Mouse (Mus musculus): ENCODE data around the gene Myo18a. TPM values are rescaled to one million over a fixed set of nuclear protein-coding genes. Genes with fewer than 3 reads are reported as not detected.

Gene Myo18a
- polyA plus RNA-seq, 1 experiment from 2014 or later, result 44.9 TPM

- H3K4me1 ChIP-seq (ENCODE audit: control insufficient read depth, insufficient read depth, low read length), result peaks cover 18% of the 10 kb centered on the region
- no peaks in the 10 kb centered on the region for H3K27me3 ChIP-seq (ENCODE audit: control insufficient read depth, insufficient read depth, low read length)
- H3K9ac ChIP-seq (ENCODE audit: low read length), result no peak overlapping the region
- no peak overlapping the region for H3K27ac ChIP-seq (ENCODE audit: low read length)
- 44% methylated on average over 3 of the region's 3 CpGs for WGBS
- H3K9me3 ChIP-seq (replicated peaks; ENCODE audit: control insufficient read depth, low read length), result no peaks in the 10 kb centered on the region
- H3K4me2 ChIP-seq (ENCODE audit: low read depth, low read length), result no peak overlapping the region
- ATAC-seq (ENCODE audit: insufficient read depth, low FRiP score), result no peak
- no peaks in the 10 kb centered on the region for H3K36me3 ChIP-seq (ENCODE audit: control insufficient read depth, insufficient read depth, low read length)
- H3K4me3 ChIP-seq (replicated peaks; ENCODE audit: low read length), result no peak overlapping the region
Measured at GRCm38 (mm10) chr11:77873116-77873515, 110.1 kb downstream of the Myo18a start.

- Histone ChIP-seq H3K4me1 (ENCODE audit: control insufficient read depth, insufficient read depth, low read length) (peaks cover 18% of the 10 kb centered on the region), H3K4me3 (replicated peaks; ENCODE audit: low read length) (no peak overlapping the region), H3K27ac (ENCODE audit: low read length) (no peak overlapping the region), H3K9ac (ENCODE audit: low read length) (no peak overlapping the region), H3K9me3 (replicated peaks; ENCODE audit: control insufficient read depth, low read length) (no peaks in the 10 kb centered on the region), H3K27me3 (ENCODE audit: control insufficient read depth, insufficient read depth, low read length) (no peaks in the 10 kb centered on the region), H3K36me3 (ENCODE audit: control insufficient read depth, insufficient read depth, low read length) (no peaks in the 10 kb centered on the region), H3K4me2 (ENCODE audit: low read depth, low read length) (no peak overlapping the region)
- ATAC-seq (ENCODE audit: insufficient read depth, low FRiP score), result peak; percentile 39; the same call in 1 of the 2 replicates
- WGBS, result 46% methylated on average over 6 of the region's 6 CpGs
Measured at GRCm38 (mm10) chr11:77874685-77875231, 111.7 kb downstream of the Myo18a start.

- no peak overlapping the region for H3K4me3 ChIP-seq (replicated peaks; ENCODE audit: low read length)
- H3K4me1 ChIP-seq (ENCODE audit: control insufficient read depth, insufficient read depth, low read length), result peaks cover 18% of the 10 kb centered on the region
- H3K9ac ChIP-seq (ENCODE audit: low read length), result no peak overlapping the region
- no peak for ATAC-seq (ENCODE audit: insufficient read depth, low FRiP score)
- no peaks in the 10 kb centered on the region for H3K36me3 ChIP-seq (ENCODE audit: control insufficient read depth, insufficient read depth, low read length)
- H3K9me3 ChIP-seq (replicated peaks; ENCODE audit: control insufficient read depth, low read length), result no peaks in the 10 kb centered on the region
- no peak overlapping the region for H3K4me2 ChIP-seq (ENCODE audit: low read depth, low read length)
- H3K27ac ChIP-seq (ENCODE audit: low read length), result no peak overlapping the region
- 68% methylated on average over 5 of the region's 5 CpGs for WGBS
- no peaks in the 10 kb centered on the region for H3K27me3 ChIP-seq (ENCODE audit: control insufficient read depth, insufficient read depth, low read length)
Measured at GRCm38 (mm10) chr11:77875269-77875668, 112.2 kb downstream of the Myo18a start.

- no peaks in the 10 kb centered on the region for H3K27me3 ChIP-seq (ENCODE audit: control insufficient read depth, insufficient read depth, low read length)
- no peak overlapping the region for H3K4me3 ChIP-seq (replicated peaks; ENCODE audit: low read length)
- peaks cover 18% of the 10 kb centered on the region for H3K4me1 ChIP-seq (ENCODE audit: control insufficient read depth, insufficient read depth, low read length)
- no peaks in the 10 kb centered on the region for H3K9me3 ChIP-seq (replicated peaks; ENCODE audit: control insufficient read depth, low read length)
- ATAC-seq (ENCODE audit: insufficient read depth, low FRiP score), result no peak
- H3K27ac ChIP-seq (ENCODE audit: low read length), result peak overlapping the region; percentile 21; the same call in 1 of the 2 replicates
- no peaks in the 10 kb centered on the region for H3K36me3 ChIP-seq (ENCODE audit: control insufficient read depth, insufficient read depth, low read length)
- no peak overlapping the region for H3K9ac ChIP-seq (ENCODE audit: low read length)
- no peak overlapping the region for H3K4me2 ChIP-seq (ENCODE audit: low read depth, low read length)
- WGBS, result 50% methylated on average over 26 of the region's 26 CpGs
Measured at GRCm38 (mm10) chr11:77875847-77876759, 113.1 kb downstream of the Myo18a start.

- Histone ChIP-seq H3K9me3 (replicated peaks; ENCODE audit: control insufficient read depth, low read length) (no peaks in the 10 kb centered on the region), H3K27ac (ENCODE audit: low read length) (no peak overlapping the region), H3K4me1 (ENCODE audit: control insufficient read depth, insufficient read depth, low read length) (peaks cover 18% of the 10 kb centered on the region), H3K4me2 (ENCODE audit: low read depth, low read length) (no peak overlapping the region), H3K9ac (ENCODE audit: low read length) (no peak overlapping the region), H3K27me3 (ENCODE audit: control insufficient read depth, insufficient read depth, low read length) (no peaks in the 10 kb centered on the region), H3K36me3 (ENCODE audit: control insufficient read depth, insufficient read depth, low read length) (no peaks in the 10 kb centered on the region), H3K4me3 (replicated peaks; ENCODE audit: low read length) (no peak overlapping the region)
- no peak for ATAC-seq (ENCODE audit: insufficient read depth, low FRiP score)
- 46% methylated on average over 11 of the region's 11 CpGs for WGBS
Measured at GRCm38 (mm10) chr11:77876760-77877148, 113.7 kb downstream of the Myo18a start.

GRCm38 (mm10) chr11:77884524-77885245 is 121.6 kb downstream of the Myo18a start:
- Histone ChIP-seq H3K4me2 (ENCODE audit: low read depth, low read length) (no peak overlapping the region), H3K4me3 (replicated peaks; ENCODE audit: low read length) (no peak overlapping the region), H3K9ac (ENCODE audit: low read length) (no peak overlapping the region; the same call in 1 of the 2 replicates), H3K27ac (ENCODE audit: low read length) (no peak overlapping the region), H3K36me3 (ENCODE audit: control insufficient read depth, insufficient read depth, low read length) (no peaks in the 10 kb centered on the region), H3K4me1 (ENCODE audit: control insufficient read depth, insufficient read depth, low read length) (peaks cover 23% of the 10 kb centered on the region), H3K9me3 (replicated peaks; ENCODE audit: control insufficient read depth, low read length) (no peaks in the 10 kb centered on the region), H3K27me3 (ENCODE audit: control insufficient read depth, insufficient read depth, low read length) (no peaks in the 10 kb centered on the region)
- ATAC-seq (ENCODE audit: insufficient read depth, low FRiP score), result no peak; the same call in 1 of the 2 replicates
- WGBS, result 46% methylated on average over 10 of the region's 10 CpGs

- no peak for ATAC-seq (ENCODE audit: insufficient read depth, low FRiP score)
- Histone ChIP-seq H3K4me3 (replicated peaks; ENCODE audit: low read length) (no peak overlapping the region), H3K36me3 (ENCODE audit: control insufficient read depth, insufficient read depth, low read length) (no peaks in the 10 kb centered on the region), H3K27ac (ENCODE audit: low read length) (no peak overlapping the region), H3K4me2 (ENCODE audit: low read depth, low read length) (no peak overlapping the region), H3K4me1 (ENCODE audit: control insufficient read depth, insufficient read depth, low read length) (peaks cover 23% of the 10 kb centered on the region), H3K9me3 (replicated peaks; ENCODE audit: control insufficient read depth, low read length) (no peaks in the 10 kb centered on the region), H3K27me3 (ENCODE audit: control insufficient read depth, insufficient read depth, low read length) (no peaks in the 10 kb centered on the region), H3K9ac (ENCODE audit: low read length) (no peak overlapping the region; the same call in 1 of the 2 replicates)
- WGBS, result 56% methylated on average over 8 of the region's 8 CpGs
Measured at GRCm38 (mm10) chr11:77885246-77885575, 122.2 kb downstream of the Myo18a start.

- no peak overlapping the region for H3K4me3 ChIP-seq (replicated peaks; ENCODE audit: low read length)
- H3K27ac ChIP-seq (ENCODE audit: low read length), result no peak overlapping the region
- no peaks in the 10 kb centered on the region for H3K9me3 ChIP-seq (replicated peaks; ENCODE audit: control insufficient read depth, low read length)
- no peaks in the 10 kb centered on the region for H3K36me3 ChIP-seq (ENCODE audit: control insufficient read depth, insufficient read depth, low read length)
- H3K4me2 ChIP-seq (ENCODE audit: low read depth, low read length), result no peak overlapping the region
- no peaks in the 10 kb centered on the region for H3K27me3 ChIP-seq (ENCODE audit: control insufficient read depth, insufficient read depth, low read length)
- 37% methylated on average over 17 of the region's 17 CpGs for WGBS
- no peak for ATAC-seq (ENCODE audit: insufficient read depth, low FRiP score)
- H3K4me1 ChIP-seq (ENCODE audit: control insufficient read depth, insufficient read depth, low read length), result peaks cover 23% of the 10 kb centered on the region
- H3K9ac ChIP-seq (ENCODE audit: low read length), result no peak overlapping the region; the same call in 1 of the 2 replicates
Measured at GRCm38 (mm10) chr11:77887373-77887960, 124.4 kb downstream of the Myo18a start.
